Mouse (Mus musculus) liver, adult (tissue): ENCODE measurements around the gene Noc4l.

Experiments used
- GATA4 ChIP-seq: IDR thresholded peaks from 2 replicates; pipeline ENCODE4 v1.6.1; 2014; ENCODE audit warnings: mild to moderate bottlenecking, low read length; ENCODE audit not compliant: insufficient replicate concordance

The Noc4l gene

GRCm38 (mm10) chr5:110627351-110627750 is 25.9 kb downstream of the Noc4l start:
- TF ChIP-seq GATA4: no peak

DNA sequence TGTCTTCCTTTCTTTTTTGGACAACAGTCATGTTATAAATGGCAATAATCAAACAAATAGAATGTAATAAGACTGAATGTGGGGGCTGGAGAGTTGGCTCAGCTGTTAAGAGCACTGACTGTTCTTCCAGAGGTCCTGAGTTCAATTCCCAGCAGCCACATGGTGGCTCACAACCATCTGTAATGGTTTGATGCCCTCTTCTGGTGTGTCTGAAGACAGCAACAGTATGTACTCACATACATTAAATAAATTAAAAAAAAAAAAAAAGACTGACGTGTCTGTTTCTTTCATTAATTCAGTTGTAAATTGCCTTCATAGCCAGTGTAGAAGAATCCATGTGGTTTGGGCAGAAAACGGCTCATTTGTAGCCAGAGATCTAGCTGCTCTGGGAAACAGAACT is 28.9 kb downstream of the Noc4l start:
- TF ChIP-seq GATA4: no peak

DNA sequence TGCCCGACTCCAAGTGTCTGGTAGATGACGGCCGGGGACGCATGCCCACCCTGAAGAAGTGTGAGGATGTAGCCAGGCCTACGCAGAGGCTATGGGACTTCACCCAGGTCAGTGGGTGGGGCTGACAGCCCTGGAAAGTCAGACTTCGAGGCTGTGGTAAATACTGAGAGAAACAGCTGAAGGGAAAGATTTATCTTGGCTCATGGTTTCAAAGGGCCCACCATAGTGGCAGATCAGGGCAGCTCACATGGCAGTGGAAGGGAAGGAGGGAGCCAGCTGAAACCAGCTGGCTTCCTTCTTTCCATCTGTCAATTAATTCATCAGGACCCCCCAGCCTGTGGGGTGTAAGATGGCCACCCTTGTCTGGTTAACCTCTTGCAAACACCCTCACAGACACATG is 34.0 kb downstream of the Noc4l start:
- TF ChIP-seq GATA4: no peak

DNA sequence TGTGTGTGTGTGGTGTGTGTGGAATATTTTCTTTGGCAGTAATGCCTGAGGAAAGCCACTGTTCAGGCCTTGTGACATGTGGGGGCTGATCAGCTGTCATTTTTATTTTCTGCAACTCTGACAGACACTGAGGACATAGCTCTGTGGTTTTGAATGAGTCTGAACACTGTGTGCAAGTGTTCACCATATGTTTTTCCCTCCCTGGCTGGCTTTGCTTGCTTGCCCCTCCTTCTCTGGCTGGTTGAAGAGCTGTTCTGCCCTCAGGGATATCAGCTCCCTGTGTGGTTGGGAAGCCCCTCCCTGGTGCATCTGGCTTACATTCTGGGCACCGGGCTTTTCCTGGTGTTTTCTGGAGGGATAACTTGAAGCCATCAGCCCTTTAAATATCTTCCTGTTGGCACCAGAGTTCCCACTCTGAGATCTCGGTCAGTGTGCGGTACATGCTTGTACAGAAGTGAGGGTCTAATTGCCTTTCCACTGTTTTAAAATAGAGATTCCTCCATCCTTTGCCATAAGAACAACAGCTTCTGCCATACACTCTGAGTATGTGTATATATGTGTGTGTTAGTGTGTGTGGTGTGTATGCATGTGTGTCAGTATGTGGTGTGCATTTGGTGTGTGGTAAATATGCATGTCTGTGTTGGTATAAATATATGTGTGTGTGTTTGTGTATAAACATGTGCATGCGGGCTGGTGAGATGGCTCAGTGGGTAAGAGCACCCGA is 41.6 kb downstream of the Noc4l start:
- TF ChIP-seq GATA4: no peak

DNA sequence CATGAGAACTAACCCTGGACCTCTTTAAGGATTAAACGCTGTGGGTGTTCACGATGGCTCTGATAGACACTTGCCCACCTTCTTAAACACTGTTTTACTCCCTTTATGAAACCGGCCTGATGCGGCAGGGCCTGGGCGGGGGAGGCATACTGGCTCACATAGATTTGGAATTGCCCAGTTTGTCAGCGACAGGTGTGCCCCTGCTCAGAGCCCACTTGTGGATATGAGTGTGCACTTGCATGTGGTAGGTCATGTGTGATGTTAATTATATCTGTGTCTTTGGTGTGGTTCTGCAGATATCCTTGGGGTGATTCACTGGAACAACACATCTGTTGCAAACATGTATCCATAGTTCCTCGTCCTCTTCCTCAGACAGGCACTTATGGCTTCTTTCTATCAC is 42.7 kb downstream of the Noc4l start:
- no peak for TF ChIP-seq GATA4

GRCm38 (mm10) chr5:110609868-110610267 is 43.3 kb downstream of the Noc4l start:
- TF ChIP-seq GATA4: no peak

- TF ChIP-seq GATA4: no peak
Measured at GRCm38 (mm10) chr5:110609425-110609824, 43.8 kb downstream of the Noc4l start.

DNA sequence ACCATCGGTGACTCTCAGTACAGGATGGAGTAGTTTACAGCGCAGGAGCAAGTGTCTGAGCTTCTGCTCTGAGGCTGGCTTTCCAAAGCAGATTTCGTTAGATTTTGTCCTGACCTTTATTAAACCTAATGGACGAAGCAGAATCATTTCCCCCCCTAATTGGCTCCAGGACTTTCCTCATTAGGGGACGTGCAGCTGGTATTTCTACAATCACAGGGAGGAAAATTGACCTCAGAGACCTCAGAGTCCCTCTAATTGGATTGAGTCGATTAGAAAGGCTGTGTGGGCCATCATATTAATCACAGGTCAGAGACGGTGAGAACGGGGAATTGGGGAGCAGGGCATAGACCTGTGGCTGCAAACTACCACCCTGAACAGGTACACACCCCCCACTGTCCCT is 44.3 kb downstream of the Noc4l start:
- TF ChIP-seq GATA4: no peak

DNA sequence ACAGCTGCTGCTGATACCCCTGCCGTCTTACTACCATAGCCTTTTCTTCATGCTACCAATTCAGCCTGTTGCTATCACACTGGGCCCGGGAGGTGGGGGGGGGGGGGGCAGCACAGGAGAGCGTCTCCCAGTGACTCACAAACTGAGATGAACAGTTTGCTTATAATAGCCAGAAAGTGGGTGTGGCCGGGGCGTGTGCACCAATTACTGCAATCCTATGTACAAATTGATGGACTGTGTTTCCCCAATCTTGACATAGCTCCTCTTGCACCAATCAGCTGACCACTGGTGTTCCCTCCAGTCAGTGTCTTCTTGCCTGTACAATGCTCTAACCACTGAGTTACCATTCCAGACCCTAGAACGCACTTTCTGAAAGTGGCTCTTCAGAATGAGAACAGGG is 44.9 kb downstream of the Noc4l start:
- TF ChIP-seq GATA4: no peak

- TF ChIP-seq GATA4: no peak
Measured at GRCm38 (mm10) chr5:110607767-110608166, 45.5 kb downstream of the Noc4l start.

DNA sequence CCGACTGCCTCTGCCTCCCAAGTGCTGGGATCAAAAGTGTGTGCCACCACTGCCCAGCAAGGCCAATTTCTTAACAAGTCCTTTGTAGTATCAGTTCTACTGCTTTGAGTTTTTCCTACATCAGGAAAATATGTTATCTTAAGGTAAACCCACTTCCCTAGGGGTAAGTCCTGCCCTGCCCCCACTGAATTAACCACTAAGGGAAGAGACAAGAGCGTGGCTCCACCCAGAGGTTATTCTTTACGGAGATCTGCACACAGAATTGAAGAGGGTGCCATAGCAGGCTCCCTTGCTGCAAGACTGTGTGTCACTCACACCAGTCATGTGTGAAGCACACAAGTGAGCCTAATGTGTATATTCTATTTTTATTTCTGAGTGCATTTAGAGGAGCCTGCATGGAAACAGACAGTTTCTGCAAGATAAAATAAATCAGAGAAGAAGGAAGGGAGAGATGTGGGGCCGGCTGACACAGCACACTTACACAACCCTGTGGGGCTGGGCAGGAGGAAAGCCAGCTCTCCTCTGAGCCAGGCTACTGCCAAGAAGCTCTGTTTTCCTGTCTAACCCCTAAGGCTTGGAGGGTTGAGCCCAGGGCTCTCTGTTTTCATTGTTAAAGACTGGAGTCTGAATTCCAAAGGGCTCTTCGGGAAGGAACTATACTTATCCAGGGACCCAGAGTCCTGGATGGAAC is 47.5 kb downstream of the Noc4l start:
- no peak for TF ChIP-seq GATA4

GRCm38 (mm10) chr5:110604311-110604710 is 48.9 kb downstream of the Noc4l start:
- no peak for TF ChIP-seq GATA4

GRCm38 (mm10) chr5:110603016-110603685 is 50.1 kb downstream of the Noc4l start:
- no peak for TF ChIP-seq GATA4
